Mouse (Mus musculus) heart, embryonic 15.5 days (tissue): ENCODE measurements at regions not wholly inside any gene's neighbourhood (a gene's known extent, or its start where the extent isn't known, plus 50 kb on each side); places are given as distances from the start of the nearest gene placed in this dataset.

Experiments
- ATAC-seq: fragments of 200-750 bp; cut with Nextera tagmentation; replicated peaks from 2 replicates; pipeline ENCODE4 v1.8.0; 2017; ENCODE audit warnings: low read depth, moderate TSS enrichment; ENCODE audit not compliant: insufficient number of reproducible peaks, insufficient read depth, low FRiP score
- H3K27ac ChIP-seq: fragments of 300-500 bp; sonication (generic); 2 replicates; pipeline ENCODE4 v1.5.1; 2015; ENCODE audit warnings: mild to moderate bottlenecking, inconsistent platforms
- H3K27me3 ChIP-seq: fragments of 300-500 bp; sonication (generic); 2 replicates; pipeline ENCODE4 v1.6.1; 2015; ENCODE audit warnings: inconsistent platforms
- H3K36me3 ChIP-seq: fragments of 300-500 bp; sonication (generic); 2 replicates; pipeline ENCODE4 v1.6.1; 2015; ENCODE audit warnings: mild to moderate bottlenecking, inconsistent platforms
- H3K4me1 ChIP-seq: fragments of 300-500 bp; sonication (generic); replicated peaks from 2 replicates; pipeline ENCODE4 v1.6.1; 2015; ENCODE audit warnings: inconsistent platforms
- H3K4me2 ChIP-seq: fragments of 300-500 bp; sonication (generic); 2 replicates; pipeline ENCODE4 v1.6.1; 2015; ENCODE audit warnings: inconsistent platforms, mild to moderate bottlenecking, moderate library complexity
- H3K4me3 ChIP-seq: fragments of 300-500 bp; sonication (generic); 2 replicates; pipeline ENCODE4 v1.5.1; 2015; ENCODE audit warnings: mild to moderate bottlenecking, inconsistent platforms
- H3K9ac ChIP-seq: fragments of 300-500 bp; sonication (generic); 2 replicates; pipeline ENCODE4 v1.6.1; 2015; ENCODE audit warnings: mild to moderate bottlenecking, inconsistent platforms
- H3K9me3 ChIP-seq: fragments of 300-500 bp; sonication (generic); replicated peaks from 2 replicates; pipeline ENCODE4 v1.6.1; 2016; ENCODE audit warnings: inconsistent platforms
- WGBS: fragments of 180-500 bp; shearing (Covaris S2); methylation state at CpG from one replicate; pipeline ENCODE4 v1.1.7; 2015; ENCODE audit warnings: mixed read lengths; 5-methylcytosine and 5-hydroxymethylcytosine counted together

- Histone ChIP-seq H3K4me3 (no peak overlapping the region), H3K9me3 (no peaks in the 10 kb centered on the region), H3K27ac (no peak overlapping the region), H3K4me2 (no peak overlapping the region), H3K9ac (no peak overlapping the region), H3K27me3 (no peaks in the 10 kb centered on the region), H3K4me1 (no peaks in the 10 kb centered on the region), H3K36me3 (no peaks in the 10 kb centered on the region)
- 58% methylated on average over 3 of the region's 3 CpGs for WGBS
- no peak for ATAC-seq
Measured at GRCm38 (mm10) chr9:94023761-94024160, 514.1 kb downstream of the 1190002N15Rik start.

GRCm38 (mm10) chr9:94021293-94021903 is 516.5 kb downstream of the 1190002N15Rik start:
- Histone ChIP-seq H3K27ac (no peak overlapping the region), H3K4me2 (no peak overlapping the region), H3K36me3 (no peaks in the 10 kb centered on the region), H3K4me3 (no peak overlapping the region), H3K9me3 (no peaks in the 10 kb centered on the region), H3K27me3 (no peaks in the 10 kb centered on the region), H3K4me1 (no peaks in the 10 kb centered on the region), H3K9ac (no peak overlapping the region)
- WGBS, result 71% methylated on average over 1 of the region's 1 CpGs
- no peak for ATAC-seq

GRCm38 (mm10) chr9:94016747-94017487 is 521.0 kb downstream of the 1190002N15Rik start:
- Histone ChIP-seq H3K27me3 (no peaks in the 10 kb centered on the region), H3K36me3 (no peaks in the 10 kb centered on the region), H3K4me1 (no peaks in the 10 kb centered on the region), H3K27ac (no peak overlapping the region), H3K4me3 (no peak overlapping the region), H3K9me3 (no peaks in the 10 kb centered on the region), H3K9ac (no peak overlapping the region), H3K4me2 (no peak overlapping the region)
- ATAC-seq, result no peak

- WGBS, result 69% methylated on average over 3 of the region's 3 CpGs
- Histone ChIP-seq H3K27ac (no peak overlapping the region), H3K27me3 (no peaks in the 10 kb centered on the region), H3K9me3 (no peaks in the 10 kb centered on the region), H3K4me1 (no peaks in the 10 kb centered on the region), H3K9ac (no peak overlapping the region), H3K36me3 (no peaks in the 10 kb centered on the region), H3K4me2 (no peak overlapping the region), H3K4me3 (no peak overlapping the region)
- no peak for ATAC-seq
Measured at GRCm38 (mm10) chr9:93992216-93992615, 545.7 kb downstream of the 1190002N15Rik start.

- Histone ChIP-seq H3K9me3 (no peaks in the 10 kb centered on the region), H3K4me3 (no peak overlapping the region), H3K27me3 (no peaks in the 10 kb centered on the region), H3K36me3 (no peaks in the 10 kb centered on the region), H3K4me2 (no peak overlapping the region), H3K27ac (no peak overlapping the region), H3K9ac (no peak overlapping the region), H3K4me1 (no peaks in the 10 kb centered on the region)
- 56% methylated on average over 1 of the region's 1 CpGs for WGBS
- ATAC-seq, result no peak
Measured at GRCm38 (mm10) chr9:93991141-93991540, 546.7 kb downstream of the 1190002N15Rik start.

GRCm38 (mm10) chr9:93981136-93981535 is 556.7 kb downstream of the 1190002N15Rik start:
- Histone ChIP-seq H3K9me3 (no peaks in the 10 kb centered on the region), H3K4me1 (no peaks in the 10 kb centered on the region), H3K27me3 (no peaks in the 10 kb centered on the region), H3K36me3 (no peaks in the 10 kb centered on the region), H3K4me2 (no peak overlapping the region), H3K4me3 (no peak overlapping the region), H3K9ac (no peak overlapping the region), H3K27ac (no peak overlapping the region)
- no peak for ATAC-seq
- 36% methylated on average over 2 of the region's 2 CpGs for WGBS

- no peaks in the 10 kb centered on the region for H3K4me1 ChIP-seq
- H3K4me3 ChIP-seq, result no peak overlapping the region
- H3K36me3 ChIP-seq, result no peaks in the 10 kb centered on the region
- no peak for ATAC-seq
- no peak overlapping the region for H3K27ac ChIP-seq
- no peaks in the 10 kb centered on the region for H3K9me3 ChIP-seq
- H3K4me2 ChIP-seq, result no peak overlapping the region
- no peaks in the 10 kb centered on the region for H3K27me3 ChIP-seq
- H3K9ac ChIP-seq, result no peak overlapping the region
- WGBS, result 77% methylated on average over 6 of the region's 6 CpGs
Measured at GRCm38 (mm10) chr9:93969691-93970284, 568.1 kb downstream of the 1190002N15Rik start.

- WGBS, result 83% methylated on average over 5 of the region's 5 CpGs
- no peaks in the 10 kb centered on the region for H3K4me1 ChIP-seq
Measured at GRCm38 (mm10) chr9:93969118-93969517, 568.8 kb downstream of the 1190002N15Rik start.

GRCm38 (mm10) chr9:93955235-93956040 is 582.4 kb downstream of the 1190002N15Rik start:
- Histone ChIP-seq H3K9ac (no peak overlapping the region), H3K9me3 (no peaks in the 10 kb centered on the region), H3K4me3 (no peak overlapping the region), H3K27ac (no peak overlapping the region), H3K36me3 (no peaks in the 10 kb centered on the region), H3K27me3 (no peaks in the 10 kb centered on the region), H3K4me2 (no peak overlapping the region), H3K4me1 (no peaks in the 10 kb centered on the region)
- ATAC-seq, result 0 out of 2 replicates have a peak, but pooled peaks have one; percentile 69

More at GRCm38 (mm10) chr9:93969118-93969517, 568.8 kb downstream of the 1190002N15Rik start:
- Histone ChIP-seq H3K4me3 (no peak overlapping the region), H3K9ac (no peak overlapping the region), H3K9me3 (no peaks in the 10 kb centered on the region), H3K36me3 (no peaks in the 10 kb centered on the region), H3K4me2 (no peak overlapping the region), H3K27me3 (no peaks in the 10 kb centered on the region), H3K27ac (no peak overlapping the region)
- no peak for ATAC-seq

GRCm38 (mm10) chr9:93948671-93949070 is 589.2 kb downstream of the 1190002N15Rik start:
- Histone ChIP-seq H3K27me3 (no peaks in the 10 kb centered on the region), H3K9ac (no peak overlapping the region), H3K4me1 (no peaks in the 10 kb centered on the region), H3K4me3 (no peak overlapping the region), H3K4me2 (no peak overlapping the region), H3K27ac (no peak overlapping the region), H3K36me3 (no peaks in the 10 kb centered on the region), H3K9me3 (no peaks in the 10 kb centered on the region)
- 71% methylated on average over 1 of the region's 1 CpGs for WGBS
- ATAC-seq, result no peak

GRCm38 (mm10) chr9:93947053-93947452 is 590.8 kb downstream of the 1190002N15Rik start:
- 56% methylated on average over 1 of the region's 1 CpGs for WGBS

More at GRCm38 (mm10) chr9:93947053-93947452, 590.8 kb downstream of the 1190002N15Rik start:
- ATAC-seq, result no peak
- H3K9ac ChIP-seq, result no peak overlapping the region
- no peaks in the 10 kb centered on the region for H3K27me3 ChIP-seq
- no peaks in the 10 kb centered on the region for H3K4me1 ChIP-seq
- H3K4me3 ChIP-seq, result no peak overlapping the region
- H3K4me2 ChIP-seq, result no peak overlapping the region
- no peak overlapping the region for H3K27ac ChIP-seq
- H3K36me3 ChIP-seq, result no peaks in the 10 kb centered on the region
- no peaks in the 10 kb centered on the region for H3K9me3 ChIP-seq
